Mouse (Mus musculus): Measurements from ENCODE around the gene Pcare. TPM values are rescaled to one million over a fixed set of nuclear protein-coding genes. Genes with fewer than 3 reads are reported as not detected.

Pcare gene
- polyA plus RNA-seq (2016; fragmentation: Nextera tagmentation; extraction: Ambion mirVana) = 0.02 TPM in 1 of 2 replicates, not detected in the other

DNA sequence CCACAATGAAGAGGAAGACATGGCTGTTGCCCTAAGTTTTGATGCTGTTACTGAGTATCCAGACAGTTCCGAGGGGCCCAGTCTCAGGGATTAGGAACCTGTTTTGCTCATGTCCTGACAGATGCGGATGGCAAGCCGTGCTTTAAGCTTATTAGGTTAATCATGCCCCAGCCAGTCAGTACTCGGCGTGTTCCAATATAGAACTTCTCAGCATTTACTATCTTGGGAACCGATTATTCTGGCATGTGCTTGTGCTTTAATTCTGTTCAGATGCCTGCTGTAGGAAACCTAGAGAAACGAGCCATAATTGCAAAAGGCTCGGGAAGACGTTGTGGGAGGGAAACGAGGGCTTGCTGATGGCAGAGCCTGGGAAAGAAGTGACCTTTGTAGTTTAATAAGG, at the start of gene Pcare:
TSS of gene Pcare (minus strand) at position 64 of the 400 bp plus-strand sequence.
- 0 out of 2 replicates have a peak, but pooled peaks cover 4% of the 10 kb centered on the region for H3K4me1 ChIP-seq
- no peaks in the 10 kb centered on the region for H3K36me3 ChIP-seq
- 73% methylated on average over 10 of the region's 10 CpGs for WGBS (ENCODE audit: insufficient replicate concordance)
- no peak within 1 kb of the TSS for H3K4me3 ChIP-seq
- no peaks in the 10 kb centered on the region for H3K9me3 ChIP-seq (replicated peaks)
- H3K4me2 ChIP-seq = no peak within 1 kb of the TSS
- H3K9ac ChIP-seq = no peak within 1 kb of the TSS
- no peak for ATAC-seq
- no peak within 1 kb of the TSS for H3K27ac ChIP-seq
- H3K27me3 ChIP-seq (replicated peaks) = no peaks in the 10 kb centered on the region

DNA sequence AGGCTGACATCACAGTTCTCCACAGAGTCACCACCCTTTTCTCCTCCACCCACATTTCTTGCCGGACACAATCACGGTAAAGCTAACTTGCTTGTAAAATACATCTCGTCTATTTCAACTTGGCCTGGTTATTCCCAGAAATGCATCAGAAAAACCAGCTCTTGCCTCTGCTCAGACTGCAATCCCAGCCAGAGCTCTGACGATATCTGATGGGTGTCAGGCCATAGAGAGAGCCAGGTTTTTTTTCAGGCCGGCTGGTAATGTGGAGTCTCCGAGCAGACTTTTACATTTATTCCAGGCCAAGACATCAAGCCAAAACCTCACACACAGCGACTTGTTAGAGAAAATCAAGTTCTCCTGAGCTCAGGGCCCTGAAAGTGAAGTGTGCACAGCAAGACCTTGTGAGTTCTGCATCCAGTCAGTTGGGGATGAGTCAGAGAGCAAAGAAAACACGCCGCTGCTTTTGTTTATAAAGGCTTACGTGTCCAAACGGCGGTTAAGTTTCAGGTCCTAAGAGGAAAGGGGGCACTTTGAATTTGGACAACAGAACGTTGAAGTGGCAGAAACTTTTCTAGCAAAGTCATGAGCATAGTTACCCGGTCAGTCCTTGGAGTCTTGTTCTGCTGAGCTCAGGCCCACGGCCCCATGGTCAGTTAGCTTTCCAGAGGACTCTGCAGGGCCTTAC, 43.0 kb upstream of the Pcare start:
- Histone ChIP-seq H3K4me2 (no peak overlapping the region), H3K9me3 (replicated peaks) (no peaks in the 10 kb centered on the region), H3K27me3 (replicated peaks) (no peaks in the 10 kb centered on the region), H3K27ac (no peak overlapping the region), H3K4me1 (no peaks in the 10 kb centered on the region), H3K36me3 (no peaks in the 10 kb centered on the region), H3K4me3 (no peak overlapping the region), H3K9ac (no peak overlapping the region)
- ATAC-seq = no peak
- WGBS (ENCODE audit: insufficient replicate concordance) = 77% methylated on average over 15 of the region's 15 CpGs

DNA sequence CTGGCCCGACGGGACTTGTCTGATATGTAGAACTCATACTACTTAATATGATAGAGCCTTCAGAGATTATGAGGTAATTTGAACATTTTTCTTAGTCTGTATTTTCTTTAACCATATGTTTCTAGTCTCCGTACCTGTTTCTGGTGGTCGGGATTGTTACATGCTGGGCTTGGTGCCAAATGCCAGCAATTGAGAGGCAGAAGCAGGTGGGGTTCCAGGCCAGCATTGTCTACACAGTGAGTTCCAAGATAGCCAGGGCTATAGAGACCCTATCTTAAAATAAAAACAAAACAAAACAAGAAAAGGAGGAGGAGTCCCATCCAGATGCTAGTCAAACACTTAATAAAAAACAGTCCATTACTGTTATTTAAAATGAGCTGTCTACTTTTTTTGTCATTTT, 38.9 kb upstream of the Pcare start:
- H3K4me1 ChIP-seq = no peaks in the 10 kb centered on the region
- H3K4me2 ChIP-seq = no peak overlapping the region
- no peak for ATAC-seq
- H3K9me3 ChIP-seq (replicated peaks) = no peaks in the 10 kb centered on the region
- H3K36me3 ChIP-seq = no peaks in the 10 kb centered on the region
- H3K9ac ChIP-seq = no peak overlapping the region
- H3K4me3 ChIP-seq = no peak overlapping the region
- no peaks in the 10 kb centered on the region for H3K27me3 ChIP-seq (replicated peaks)
- WGBS (ENCODE audit: insufficient replicate concordance) = 70% methylated on average over 4 of the region's 4 CpGs
- H3K27ac ChIP-seq = no peak overlapping the region

DNA sequence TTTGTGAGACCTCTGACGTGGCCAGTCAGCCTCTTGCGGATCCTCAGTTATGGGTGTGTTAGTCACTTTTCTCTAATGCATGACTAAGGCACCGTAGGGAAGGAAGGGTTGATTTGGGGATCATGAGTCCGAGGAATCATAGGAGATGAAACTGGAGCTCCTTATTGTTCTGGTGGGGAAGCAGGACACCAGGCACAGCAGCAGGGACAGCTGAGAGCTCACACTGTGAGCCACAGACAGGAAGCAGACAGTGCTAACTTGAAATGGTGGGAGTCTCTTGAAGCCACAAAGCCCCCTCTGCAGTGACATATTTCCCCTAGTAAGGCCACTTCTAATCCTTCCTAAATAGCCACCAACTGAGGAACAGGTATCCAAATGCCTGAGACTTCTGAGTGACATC, 38.4 kb upstream of the Pcare start:
- no peaks in the 10 kb centered on the region for H3K9me3 ChIP-seq (replicated peaks)
- WGBS (ENCODE audit: insufficient replicate concordance) = 61% methylated on average over 4 of the region's 4 CpGs

GRCm38 (mm10) chr17:71786456-71786855, 33.8 kb upstream of the Pcare start:
- Histone ChIP-seq H3K27me3 (replicated peaks) (peaks cover 27% of the 10 kb centered on the region), H3K9me3 (replicated peaks) (no peaks in the 10 kb centered on the region), H3K9ac (no peak overlapping the region), H3K27ac (no peak overlapping the region), H3K4me1 (no peaks in the 10 kb centered on the region), H3K4me2 (no peak overlapping the region), H3K4me3 (no peak overlapping the region), H3K36me3 (no peaks in the 10 kb centered on the region)
- no peak for ATAC-seq

More for the DNA sequence above, 38.4 kb upstream of the Pcare start:
- H3K4me2 ChIP-seq = no peak overlapping the region
- H3K27ac ChIP-seq = no peak overlapping the region
- H3K36me3 ChIP-seq = no peaks in the 10 kb centered on the region
- H3K4me3 ChIP-seq = no peak overlapping the region
- no peaks in the 10 kb centered on the region for H3K4me1 ChIP-seq
- H3K9ac ChIP-seq = no peak overlapping the region
- H3K27me3 ChIP-seq (replicated peaks) = no peaks in the 10 kb centered on the region
- no peak for ATAC-seq

DNA sequence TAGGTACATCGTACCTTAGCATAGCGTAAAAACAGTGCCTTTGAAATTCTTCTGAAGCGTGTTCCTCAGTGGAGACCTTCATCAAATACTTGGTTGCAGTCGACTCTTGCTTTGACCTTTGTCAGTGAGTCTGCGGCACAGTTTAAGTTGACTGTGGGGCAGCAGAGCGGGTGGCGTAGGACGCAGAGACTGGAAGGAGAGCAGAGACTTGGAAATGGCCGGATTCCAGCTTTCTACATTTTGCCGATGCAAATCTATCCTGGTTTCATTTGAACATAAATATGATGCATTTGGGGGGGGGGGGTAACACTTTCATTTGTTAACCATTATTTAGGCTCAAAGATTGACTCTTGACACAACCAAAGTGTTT, 30.7 kb upstream of the Pcare start:
- Histone ChIP-seq H3K27me3 (replicated peaks) (peaks cover 39% of the 10 kb centered on the region), H3K4me1 (no peaks in the 10 kb centered on the region), H3K36me3 (no peaks in the 10 kb centered on the region), H3K4me3 (peak overlapping the region; percentile 55; the same call in 1 of the 2 replicates), H3K9me3 (replicated peaks) (peaks cover 7% of the 10 kb centered on the region; the same call in 1 of the 2 replicates), H3K4me2 (peak overlapping the region; percentile 63), H3K27ac (no peak overlapping the region), H3K9ac (no peak overlapping the region)
- no peak for ATAC-seq
- WGBS (ENCODE audit: insufficient replicate concordance) = 30% methylated on average over 10 of the region's 10 CpGs

- H3K4me3 ChIP-seq = peak overlapping the region; percentile 55
- H3K36me3 ChIP-seq = no peaks in the 10 kb centered on the region
- peaks cover 39% of the 10 kb centered on the region for H3K27me3 ChIP-seq (replicated peaks)
- H3K4me2 ChIP-seq = peak overlapping the region; percentile 63
- H3K9me3 ChIP-seq (replicated peaks) = peaks cover 12% of the 10 kb centered on the region; the same call in 1 of the 2 replicates
- no peaks in the 10 kb centered on the region for H3K4me1 ChIP-seq
- H3K27ac ChIP-seq = no peak overlapping the region
- no peak for ATAC-seq
- 4% methylated on average over 45 of the region's 59 CpGs for WGBS (ENCODE audit: insufficient replicate concordance)
- H3K9ac ChIP-seq = no peak overlapping the region
These were observed 30.1 kb upstream of the Pcare start for GRCm38 (mm10) chr17:71782699-71783365.

DNA sequence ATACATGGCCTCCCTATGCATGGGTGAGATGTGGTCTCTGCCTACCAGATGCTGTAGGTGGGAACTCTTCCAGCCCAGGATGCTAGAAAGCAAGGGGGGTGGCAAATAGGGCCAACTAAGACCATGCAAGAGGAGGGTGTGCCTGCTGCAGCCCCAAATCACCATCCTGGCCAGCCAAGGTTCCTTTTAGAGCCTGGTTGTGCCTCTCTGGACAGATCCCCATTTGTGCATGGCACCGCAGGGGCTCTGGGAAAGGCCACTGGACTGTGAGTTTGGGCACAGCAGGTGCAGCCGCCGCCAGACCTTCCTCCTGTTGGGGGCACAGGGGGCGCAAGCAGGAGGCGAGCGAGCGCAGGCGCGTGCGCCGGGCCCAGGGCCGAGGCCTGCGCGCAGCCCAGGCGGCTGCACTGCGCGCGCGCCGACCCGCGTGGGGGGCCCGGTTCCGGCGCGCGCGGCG, 29.6 kb upstream of the Pcare start:
- WGBS (ENCODE audit: insufficient replicate concordance) = 2% methylated on average over 28 of the region's 29 CpGs
- Histone ChIP-seq H3K9me3 (replicated peaks) (peaks cover 12% of the 10 kb centered on the region; the same call in 1 of the 2 replicates), H3K4me3 (peak overlapping the region; percentile 55), H3K9ac (no peak overlapping the region), H3K27me3 (replicated peaks) (peaks cover 39% of the 10 kb centered on the region), H3K4me2 (peak overlapping the region; percentile 63), H3K36me3 (no peaks in the 10 kb centered on the region), H3K4me1 (no peaks in the 10 kb centered on the region), H3K27ac (no peak overlapping the region)
- ATAC-seq = no peak

DNA sequence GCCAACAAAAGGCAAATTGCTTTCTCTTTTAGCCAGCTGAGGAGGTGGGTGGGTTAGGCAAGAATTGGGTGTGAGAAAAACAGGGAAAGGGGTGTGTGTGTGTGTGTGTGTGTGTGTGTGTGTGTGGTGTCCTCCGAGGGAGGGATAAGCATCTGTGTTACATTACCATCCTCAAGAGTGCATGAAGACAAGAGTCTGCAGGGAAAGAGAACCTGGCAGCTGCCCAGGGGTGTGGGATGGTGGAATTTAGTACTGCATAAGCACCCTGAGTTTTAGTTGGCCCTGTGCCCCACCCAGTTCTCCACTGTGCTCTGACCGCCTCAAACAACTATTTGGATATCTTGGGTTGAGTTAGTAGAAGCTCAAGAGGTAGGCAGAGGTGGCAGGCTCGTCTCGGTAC, 28.3 kb upstream of the Pcare start:
- Histone ChIP-seq H3K9ac (no peak overlapping the region), H3K4me1 (no peaks in the 10 kb centered on the region), H3K27ac (no peak overlapping the region), H3K36me3 (no peaks in the 10 kb centered on the region), H3K4me2 (no peak overlapping the region), H3K9me3 (replicated peaks) (peaks cover 12% of the 10 kb centered on the region; the same call in 1 of the 2 replicates), H3K27me3 (replicated peaks) (peaks cover 39% of the 10 kb centered on the region), H3K4me3 (no peak overlapping the region)
- 56% methylated on average over 4 of the region's 4 CpGs for WGBS (ENCODE audit: insufficient replicate concordance)
- ATAC-seq = no peak

DNA sequence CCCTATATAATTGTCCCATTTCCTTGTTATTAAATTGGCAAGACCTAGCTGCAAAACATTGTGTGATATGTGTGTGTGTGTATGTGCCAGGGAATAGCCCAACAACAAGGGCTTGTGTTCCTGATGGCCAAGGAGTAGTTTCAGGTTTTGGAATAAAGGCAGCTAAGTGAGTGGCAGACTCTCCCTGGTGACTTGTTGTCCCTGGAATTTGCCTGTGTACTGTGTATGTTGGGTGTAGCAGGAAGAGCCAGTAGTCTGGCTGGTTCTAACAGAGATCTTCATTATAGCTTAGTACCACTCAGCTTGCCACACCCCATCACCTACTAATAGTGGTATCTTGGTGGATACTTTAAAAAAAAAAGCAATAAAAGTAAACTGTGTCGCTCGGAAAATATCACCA, 27.8 kb upstream of the Pcare start:
- Histone ChIP-seq H3K4me2 (no peak overlapping the region), H3K4me3 (no peak overlapping the region), H3K4me1 (no peaks in the 10 kb centered on the region), H3K9me3 (replicated peaks) (peaks cover 12% of the 10 kb centered on the region; the same call in 1 of the 2 replicates), H3K27me3 (replicated peaks) (peaks cover 39% of the 10 kb centered on the region), H3K36me3 (no peaks in the 10 kb centered on the region), H3K9ac (no peak overlapping the region), H3K27ac (no peak overlapping the region)
- 74% methylated on average over 2 of the region's 2 CpGs for WGBS (ENCODE audit: insufficient replicate concordance)
- ATAC-seq = no peak

- WGBS (ENCODE audit: insufficient replicate concordance) = 49% methylated on average over 3 of the region's 3 CpGs
- H3K27ac ChIP-seq = no peak overlapping the region
These were observed 26.0 kb upstream of the Pcare start for GRCm38 (mm10) chr17:71778696-71779095.

DNA sequence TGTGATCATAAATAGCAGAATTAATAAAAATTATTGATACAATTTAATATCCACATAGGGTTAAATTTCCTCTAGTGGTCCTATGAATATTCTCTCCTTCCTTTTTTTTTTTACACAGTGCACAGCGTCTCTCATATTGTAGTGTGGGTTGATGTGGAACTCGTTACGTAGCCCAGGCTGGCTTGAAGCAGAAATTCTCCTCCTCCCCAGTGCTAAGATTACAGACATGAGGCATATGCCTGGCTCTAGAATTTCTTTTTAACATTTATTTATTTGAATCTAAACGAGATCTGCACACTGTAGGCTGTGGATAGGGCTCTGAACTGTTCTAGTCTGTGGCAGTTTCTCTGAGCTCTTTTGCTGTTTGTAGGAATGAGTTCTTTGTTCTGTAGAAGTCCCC, 22.6 kb upstream of the Pcare start:
- Histone ChIP-seq H3K4me1 (no peaks in the 10 kb centered on the region), H3K36me3 (no peaks in the 10 kb centered on the region), H3K9ac (no peak overlapping the region), H3K4me3 (no peak overlapping the region), H3K9me3 (replicated peaks) (peaks cover 12% of the 10 kb centered on the region; the same call in 1 of the 2 replicates), H3K4me2 (no peak overlapping the region), H3K27ac (no peak overlapping the region), H3K27me3 (replicated peaks) (0 out of 2 replicates have a peak, but pooled peaks cover under 1% of the 10 kb centered on the region)
- no peak for ATAC-seq
- 64% methylated on average over 4 of the region's 4 CpGs for WGBS (ENCODE audit: insufficient replicate concordance)

More at GRCm38 (mm10) chr17:71778696-71779095, 26.0 kb upstream of the Pcare start:
- H3K4me1 ChIP-seq = no peaks in the 10 kb centered on the region
- H3K27me3 ChIP-seq (replicated peaks) = peaks cover 35% of the 10 kb centered on the region
- no peak overlapping the region for H3K9ac ChIP-seq
- ATAC-seq = no peak
- H3K9me3 ChIP-seq (replicated peaks) = peaks cover 12% of the 10 kb centered on the region; the same call in 1 of the 2 replicates
- no peak overlapping the region for H3K4me2 ChIP-seq
- H3K36me3 ChIP-seq = no peaks in the 10 kb centered on the region
- no peak overlapping the region for H3K4me3 ChIP-seq

All from liver, embryonic 12.5 days (tissue).